Mouse (Mus musculus) G1E (cell line): ENCODE results near the gene Gtpbp8. TPM values are rescaled to one million over a fixed set of nuclear protein-coding genes. Genes with fewer than 3 reads are reported as not detected.
A peak's percentile ranks its signal among the peaks of the same experiment; 100 is the strongest.

Experiments
- ATAC-seq: 2 replicates; pipeline ENCODE4 v1.8.0; 2016; ENCODE audit warnings: mild to moderate bottlenecking; ENCODE audit not compliant: insufficient number of reproducible peaks, poor library complexity, low FRiP score, severe bottlenecking; ENCODE audit errors: extremely low read depth
- DNase-seq: peaks from one replicate; pipeline ENCODE4 v3.0.0; 2012; ENCODE audit warnings: low spot score
- H3K27me3 ChIP-seq: 2 replicates; pipeline ENCODE4 v1.6.1; 2012; ENCODE audit warnings: mild to moderate bottlenecking, low read length, inconsistent platforms; ENCODE audit not compliant: insufficient read depth
- H3K36me3 ChIP-seq: replicated peaks from 2 replicates; pipeline ENCODE3; 2012; ENCODE audit warnings: mild to moderate bottlenecking, inconsistent platforms
- H3K4me1 ChIP-seq: 2 replicates; pipeline ENCODE4 v1.6.1; 2012; ENCODE audit warnings: low read depth, low read length, inconsistent platforms, mixed read lengths; ENCODE audit not compliant: insufficient read depth
- H3K4me3 ChIP-seq: 2 replicates; pipeline ENCODE4 v1.5.1; 2012; ENCODE audit warnings: low read depth, mild to moderate bottlenecking, inconsistent platforms, low read length, moderate library complexity, mixed read lengths
- H3K9me3 ChIP-seq: replicated peaks from 2 replicates; pipeline ENCODE4 v1.6.1; 2012; ENCODE audit warnings: inconsistent platforms
- CTCF ChIP-seq: IDR thresholded peaks from 2 replicates; pipeline ENCODE4 v1.5.1; 2012; ENCODE audit warnings: low read depth, low read length, inconsistent platforms, mixed read lengths
- GATA1 ChIP-seq: IDR thresholded peaks from 2 replicates; pipeline ENCODE4 v1.6.1; 2012; ENCODE audit warnings: borderline replicate concordance, low read length, inconsistent platforms, mixed read lengths
- GATA2 ChIP-seq: IDR thresholded peaks from 2 replicates; pipeline ENCODE4 v1.6.1; 2012; ENCODE audit warnings: low read depth, low read length, inconsistent platforms, borderline replicate concordance
- POLR2AphosphoS5 ChIP-seq: IDR thresholded peaks from 2 replicates; pipeline ENCODE4 v1.6.1; 2012; ENCODE audit warnings: low read depth, low read length, inconsistent platforms; ENCODE audit not compliant: insufficient replicate concordance
- TAL1 ChIP-seq: conservative IDR thresholded peaks from 2 replicates; pipeline ENCODE4 v1.6.1; 2012; ENCODE audit warnings: low read depth, low read length, inconsistent platforms, mixed read lengths
- polyA plus RNA-seq: library from polyadenylated mRNA; stranded (reverse); fragments of >175 nt; gene quantifications from 2 replicates; pipeline ENCODE4 v1.2.3, GENCODE M21; 2012
- total RNA-seq, 2 experiments: library from RNA; stranded (forward) in 1 of 2; stranded (reverse) in 1 of 2; fragments of 200-1000 nt in 1 of 2; fragments of >200 nt in 1 of 2; fragmentation: Nextera tagmentation in 1 of 2; gene quantifications; 2 replicates each; pipeline ENCODE4 v1.2.3; 2014 to 2017

Gtpbp8 gene
- total and polyA plus RNA-seq, 3 experiments: 26.4 to 41.9 (median 26.6) TPM

DNA sequence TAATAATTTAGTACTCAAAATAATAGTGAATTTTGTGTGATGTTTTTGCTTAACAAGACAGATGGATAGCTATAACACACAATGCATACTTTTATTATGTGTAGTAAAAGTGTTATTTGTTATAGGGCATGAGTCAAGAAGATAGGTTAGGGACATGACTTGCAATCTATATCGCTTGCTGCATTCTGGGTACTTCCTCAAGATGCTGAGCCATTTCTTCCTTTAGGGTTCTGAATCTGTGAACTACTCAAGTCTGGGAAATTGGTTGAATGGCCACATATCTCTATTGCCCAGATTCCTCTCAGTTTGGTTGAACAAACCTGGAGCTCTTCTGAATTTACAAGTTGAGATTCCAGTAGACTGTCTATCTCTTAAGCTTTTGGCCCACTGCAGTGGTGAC, 53.6 kb downstream of the Gtpbp8 start:
- peak; percentile 45; the same call in 1 of the 2 replicates for ATAC-seq
- Histone ChIP-seq H3K36me3 (no peaks in the 10 kb centered on the region), H3K4me1 (no peaks in the 10 kb centered on the region), H3K27me3 (peaks cover 26% of the 10 kb centered on the region), H3K9me3 (no peaks in the 10 kb centered on the region), H3K4me3 (no peak overlapping the region)
- no peak for TF ChIP-seq GATA2
- TF ChIP-seq GATA1: no peak
- DNase-seq: no peak

DNA sequence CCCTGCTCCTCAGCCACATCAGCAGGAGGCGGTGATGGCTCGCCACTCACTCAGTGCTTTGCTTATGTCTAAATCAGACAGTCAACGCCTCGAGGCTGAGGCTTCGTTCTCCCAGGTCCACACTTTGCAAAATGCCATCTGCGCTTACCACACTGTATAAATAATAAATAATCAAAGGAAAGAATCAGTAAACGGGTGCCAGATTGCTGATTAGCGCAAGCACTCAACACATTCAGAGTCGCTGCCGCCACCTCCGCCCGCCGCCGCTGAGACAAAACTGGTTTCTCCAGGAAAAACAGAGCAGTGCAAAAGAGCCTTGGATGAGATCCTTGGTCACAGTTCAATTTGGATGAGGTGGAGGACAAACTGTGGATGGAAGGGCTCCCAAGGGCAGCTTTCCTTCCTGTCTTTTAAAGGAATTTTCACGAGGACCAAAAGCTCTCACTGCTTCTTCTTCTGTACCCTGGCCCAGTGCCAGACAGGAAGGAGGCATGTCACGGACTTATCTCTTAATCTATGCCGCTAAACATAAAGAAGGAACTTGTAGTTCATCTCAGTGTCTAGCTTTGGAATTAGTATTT, 54.5 kb downstream of the Gtpbp8 start:
- no peak for DNase-seq
- Histone ChIP-seq H3K9me3 (no peaks in the 10 kb centered on the region), H3K4me3 (no peak overlapping the region), H3K27me3 (peaks cover 27% of the 10 kb centered on the region), H3K36me3 (no peaks in the 10 kb centered on the region), H3K4me1 (no peaks in the 10 kb centered on the region)
- 0 out of 2 replicates have a peak, but pooled peaks have one; percentile 34 for ATAC-seq
- TF ChIP-seq CTCF: no peak
- TF ChIP-seq POLR2AphosphoS5: no peak
- TF ChIP-seq GATA2: no peak
- TF ChIP-seq GATA1: no peak
- TF ChIP-seq TAL1: no peak

DNA sequence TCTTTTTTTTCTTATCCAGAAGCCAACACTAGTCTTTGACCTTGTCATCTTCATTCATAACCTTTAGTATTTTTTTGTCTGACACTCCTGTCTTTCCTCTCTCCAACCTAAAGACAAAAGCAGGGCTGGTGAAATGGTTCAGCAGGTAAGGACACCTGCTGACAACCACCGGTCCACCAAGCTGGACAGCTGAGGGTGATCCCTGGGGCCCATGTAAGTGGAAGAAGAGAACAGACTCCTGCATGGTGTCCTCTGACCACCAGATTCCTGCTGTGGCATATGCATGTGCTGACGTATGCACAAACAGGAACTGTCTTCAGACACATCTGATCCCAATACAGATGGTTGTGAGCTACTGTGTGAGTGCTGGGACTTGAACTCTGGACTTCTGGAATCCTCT, 55.1 kb downstream of the Gtpbp8 start:
- DNase-seq (no peak), ATAC-seq (no peak)
- no peaks in the 10 kb centered on the region for H3K9me3 ChIP-seq
- no peak overlapping the region for H3K4me3 ChIP-seq
- TF ChIP-seq TAL1: no peak
- TF ChIP-seq GATA2: no peak
- no peak for TF ChIP-seq GATA1
- TF ChIP-seq POLR2AphosphoS5: no peak
- no peak for TF ChIP-seq CTCF
- H3K27me3 ChIP-seq: peaks cover 23% of the 10 kb centered on the region
- H3K36me3 ChIP-seq: no peaks in the 10 kb centered on the region
- H3K4me1 ChIP-seq: no peaks in the 10 kb centered on the region

DNA sequence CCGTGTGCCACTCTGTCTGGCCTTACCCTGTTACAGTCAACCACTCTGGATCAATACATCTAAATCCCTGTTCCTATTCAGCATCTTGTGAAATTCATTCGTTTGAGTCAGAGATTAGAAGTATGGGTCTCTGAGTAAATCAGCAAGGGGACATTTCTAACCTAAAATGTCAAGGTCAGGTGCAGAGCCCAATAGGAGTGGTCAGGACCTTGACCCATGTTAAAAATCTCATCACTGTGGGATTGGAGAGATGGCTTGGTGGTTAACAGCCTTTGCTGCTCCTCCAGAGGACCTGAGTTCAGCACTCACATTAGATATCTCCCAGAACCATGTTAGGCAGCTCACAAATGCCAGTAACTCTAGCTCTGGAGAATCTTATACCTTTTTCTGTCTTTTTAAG, 55.7 kb downstream of the Gtpbp8 start:
- H3K9me3 ChIP-seq: no peaks in the 10 kb centered on the region
- no peak for ATAC-seq
- H3K36me3 ChIP-seq: no peaks in the 10 kb centered on the region
- no peak for TF ChIP-seq TAL1
- no peak for TF ChIP-seq GATA1
- no peak for TF ChIP-seq CTCF
- no peak for TF ChIP-seq GATA2
- TF ChIP-seq POLR2AphosphoS5: no peak
- peaks cover 19% of the 10 kb centered on the region for H3K27me3 ChIP-seq
- DNase-seq: no peak
- no peak overlapping the region for H3K4me3 ChIP-seq
- H3K4me1 ChIP-seq: no peaks in the 10 kb centered on the region

DNA sequence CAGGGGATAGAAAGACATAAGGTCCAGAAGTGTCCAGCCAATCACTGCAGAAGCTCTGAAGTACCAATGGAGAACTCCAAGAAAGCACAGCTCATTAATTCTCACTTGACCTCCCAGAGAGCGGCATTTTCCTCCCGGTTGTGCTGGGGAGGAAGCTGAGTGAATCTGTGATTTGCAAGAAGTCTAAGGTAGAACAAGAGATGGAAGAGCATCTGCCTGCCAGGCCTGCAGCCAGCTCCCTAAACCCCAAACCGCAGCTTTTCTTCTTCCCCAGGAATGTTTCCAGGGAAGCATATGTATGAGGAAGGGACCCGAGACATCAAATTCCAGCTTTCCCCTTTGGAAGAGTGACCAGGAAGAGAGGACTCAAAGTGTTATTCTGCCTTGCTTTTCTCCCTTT, 57.7 kb downstream of the Gtpbp8 start:
- no peak for TF ChIP-seq GATA2
- H3K9me3 ChIP-seq: no peaks in the 10 kb centered on the region
- no peak overlapping the region for H3K4me3 ChIP-seq
- peaks cover 19% of the 10 kb centered on the region for H3K27me3 ChIP-seq
- no peaks in the 10 kb centered on the region for H3K4me1 ChIP-seq
- DNase-seq: no peak
- no peaks in the 10 kb centered on the region for H3K36me3 ChIP-seq
- no peak for ATAC-seq

DNA sequence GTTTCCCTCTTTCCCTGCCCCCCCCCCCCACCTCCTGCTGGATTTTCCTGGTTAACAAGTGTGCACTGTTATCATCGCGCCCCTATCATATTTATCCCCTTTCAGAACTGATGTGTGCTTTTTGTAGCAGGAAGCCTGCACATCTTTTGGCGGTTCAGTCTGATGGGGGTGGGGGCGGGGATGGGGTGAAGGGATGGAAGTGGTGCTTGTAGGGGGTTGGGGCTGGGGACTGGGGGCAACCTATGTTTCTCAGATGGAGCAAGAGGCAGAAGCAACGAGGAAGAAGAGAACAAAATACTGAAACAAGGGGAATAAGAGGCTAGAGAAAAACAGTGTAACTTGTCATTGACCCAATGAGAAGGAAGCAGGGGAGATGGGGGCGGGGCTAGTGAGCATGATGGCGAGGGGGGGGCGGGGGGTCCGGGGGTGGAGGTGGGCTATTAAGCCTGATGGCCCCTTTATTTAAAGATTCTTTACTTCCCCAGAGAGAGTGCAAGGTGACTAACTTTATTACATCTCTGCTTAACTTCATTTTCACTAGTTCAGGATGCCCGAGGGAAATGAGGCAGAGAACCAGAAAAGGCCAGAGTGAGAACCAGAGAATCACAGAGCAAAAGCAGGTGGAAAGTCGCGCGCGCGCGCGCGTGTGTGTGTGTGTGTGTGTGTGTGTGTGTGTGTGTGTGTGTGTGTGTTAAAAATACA, 58.3 kb downstream of the Gtpbp8 start:
- TF ChIP-seq CTCF (no peak), TAL1 (no peak), POLR2AphosphoS5 (no peak), GATA1 (no peak), GATA2 (no peak)
- ATAC-seq (no peak), DNase-seq (no peak)
- Histone ChIP-seq H3K27me3 (peaks cover 19% of the 10 kb centered on the region), H3K9me3 (no peaks in the 10 kb centered on the region), H3K4me3 (no peak overlapping the region), H3K4me1 (no peaks in the 10 kb centered on the region), H3K36me3 (no peaks in the 10 kb centered on the region)
